Mouse (Mus musculus): ENCODE measurements around the gene Tnnt1.

Gene Tnnt1

GRCm38 (mm10) chr7:4497271-4497903 is 18.8 kb downstream of the Tnnt1 start:
- no peak for DNase-seq (ENCODE audit: low read depth)

- no peak for DNase-seq (ENCODE audit: low read depth)
These were observed 19.7 kb downstream of the Tnnt1 start for GRCm38 (mm10) chr7:4496468-4496867.

- DNase-seq (ENCODE audit: low read depth), result no peak
These were observed 22.2 kb downstream of the Tnnt1 start for GRCm38 (mm10) chr7:4493991-4494390.

GRCm38 (mm10) chr7:4492284-4493224 is 23.6 kb downstream of the Tnnt1 start:
- peak; percentile 69 for DNase-seq (ENCODE audit: low read depth)

- no peak for DNase-seq (ENCODE audit: low read depth)
These were observed 24.9 kb downstream of the Tnnt1 start for GRCm38 (mm10) chr7:4491308-4491707.

GRCm38 (mm10) chr7:4482281-4482680 is 33.9 kb downstream of the Tnnt1 start:
- no peak for DNase-seq (ENCODE audit: low read depth)

GRCm38 (mm10) chr7:4479674-4480073 is 36.5 kb downstream of the Tnnt1 start:
- DNase-seq (ENCODE audit: low read depth), result peak; percentile 74

- no peak for DNase-seq (ENCODE audit: low read depth)
These were observed 37.3 kb downstream of the Tnnt1 start for GRCm38 (mm10) chr7:4478796-4479291.

GRCm38 (mm10) chr7:4478021-4478795 is 38.0 kb downstream of the Tnnt1 start:
- no peak for DNase-seq (ENCODE audit: low read depth)

- DNase-seq (ENCODE audit: low read depth), result no peak
These were observed 42.2 kb downstream of the Tnnt1 start for GRCm38 (mm10) chr7:4473940-4474339.

GRCm38 (mm10) chr7:4471179-4471555 is 45.0 kb downstream of the Tnnt1 start:
- DNase-seq (ENCODE audit: low read depth), result peak; percentile 49

- peak; percentile 64 for DNase-seq (ENCODE audit: low read depth)
These were observed 45.7 kb downstream of the Tnnt1 start for GRCm38 (mm10) chr7:4470275-4471178.

GRCm38 (mm10) chr7:4467801-4468200 is 48.4 kb downstream of the Tnnt1 start:
- DNase-seq (ENCODE audit: low read depth), result no peak

- DNase-seq (ENCODE audit: low read depth), result peak; percentile 79
These were observed 51.9 kb downstream of the Tnnt1 start for GRCm38 (mm10) chr7:4464194-4464824.

GRCm38 (mm10) chr7:4460576-4461434 is 55.4 kb downstream of the Tnnt1 start, which contains the start of gene Eps8l1:
Gene Eps8l1, plus strand, starts transcription at chr7:4460674.
- peak; percentile 68 for DNase-seq (ENCODE audit: low read depth)

All from induced T-regulatory cell, adult 2 months (primary cell).